Mouse (Mus musculus) hindbrain, postnatal 0 days (tissue): ENCODE results near the gene Nkx2-1. TPM values are rescaled to one million over a fixed set of nuclear protein-coding genes. Genes with fewer than 3 reads are reported as not detected.

Experiments
- ATAC-seq: fragments of 200-750 bp; cut with Nextera tagmentation; 2 replicates; pipeline ENCODE4 v1.8.0; 2017; ENCODE audit warnings: mild to moderate bottlenecking, moderate TSS enrichment, moderate library complexity
- DNase-seq: peaks from one replicate; pipeline ENCODE4 v3.0.0-alpha.2; 2015; ENCODE audit warnings: low spot score
- H3K27ac ChIP-seq: fragments of 300-500 bp; sonication (generic); 2 replicates; pipeline ENCODE4 v1.5.1; 2014; ENCODE audit warnings: mild to moderate bottlenecking
- H3K27me3 ChIP-seq: fragments of 300-500 bp; sonication (generic); 2 replicates; pipeline ENCODE4 v1.6.1; 2014; ENCODE audit warnings: low read length, mixed read lengths; ENCODE audit not compliant: insufficient read depth
- H3K36me3 ChIP-seq: fragments of 300-500 bp; sonication (generic); 2 replicates; pipeline ENCODE4 v1.6.1; 2014; ENCODE audit warnings: low read length, mixed read lengths; ENCODE audit not compliant: insufficient read depth
- H3K4me1 ChIP-seq: fragments of 300-500 bp; sonication (generic); 2 replicates; pipeline ENCODE4 v1.6.1; 2014; ENCODE audit warnings: antibody characterized with exemption, low read length, mixed read lengths; ENCODE audit not compliant: insufficient read depth
- H3K4me2 ChIP-seq: fragments of 300-500 bp; sonication (generic); 2 replicates; pipeline ENCODE4 v1.6.1; 2014; ENCODE audit warnings: low read depth, mild to moderate bottlenecking, low read length, moderate library complexity, mixed read lengths
- H3K4me3 ChIP-seq: fragments of 300-500 bp; sonication (generic); 2 replicates; pipeline ENCODE4 v1.5.1; 2014; ENCODE audit warnings: low read length
- H3K9ac ChIP-seq: fragments of 300-500 bp; sonication (generic); replicated peaks from 2 replicates; pipeline ENCODE4 v1.6.1; 2014; ENCODE audit warnings: mild to moderate bottlenecking, low read length, moderate library complexity, mixed read lengths
- H3K9me3 ChIP-seq: fragments of 300-500 bp; sonication (generic); 2 replicates; pipeline ENCODE4 v1.6.1; 2016; ENCODE audit warnings: low read length, mixed read lengths
- CTCF ChIP-seq: IDR thresholded peaks from 2 replicates; pipeline ENCODE4 v1.5.1; 2016; ENCODE audit warnings: antibody characterized with exemption, control low read depth, low read depth
- WGBS: fragments of 180-500 bp; shearing (Covaris S2); extraction: QIAGEN DNeasy Blood & Tissue Kit; methylation state at CpG from one replicate; pipeline ENCODE4 v1.1.7; 2014; 5-methylcytosine and 5-hydroxymethylcytosine counted together
- polyA plus RNA-seq: library from polyadenylated mRNA; unstranded; fragments of >200 nt; fragmentation: Nextera tagmentation; extraction: Ambion mirVana; gene quantifications from 2 replicates; pipeline ENCODE4 v1.2.1, GENCODE M21; 2015
- total RNA-seq: library from RNA; depleted of rRNA; stranded (reverse); fragments of >200 nt; gene quantifications from 2 replicates; pipeline ENCODE4 v1.2.3, GENCODE M21; 2014

The Nkx2-1 gene
- total and polyA plus RNA-seq, 2 experiments from 2014 or later, result 0.42 TPM; not detected in 1

DNA sequence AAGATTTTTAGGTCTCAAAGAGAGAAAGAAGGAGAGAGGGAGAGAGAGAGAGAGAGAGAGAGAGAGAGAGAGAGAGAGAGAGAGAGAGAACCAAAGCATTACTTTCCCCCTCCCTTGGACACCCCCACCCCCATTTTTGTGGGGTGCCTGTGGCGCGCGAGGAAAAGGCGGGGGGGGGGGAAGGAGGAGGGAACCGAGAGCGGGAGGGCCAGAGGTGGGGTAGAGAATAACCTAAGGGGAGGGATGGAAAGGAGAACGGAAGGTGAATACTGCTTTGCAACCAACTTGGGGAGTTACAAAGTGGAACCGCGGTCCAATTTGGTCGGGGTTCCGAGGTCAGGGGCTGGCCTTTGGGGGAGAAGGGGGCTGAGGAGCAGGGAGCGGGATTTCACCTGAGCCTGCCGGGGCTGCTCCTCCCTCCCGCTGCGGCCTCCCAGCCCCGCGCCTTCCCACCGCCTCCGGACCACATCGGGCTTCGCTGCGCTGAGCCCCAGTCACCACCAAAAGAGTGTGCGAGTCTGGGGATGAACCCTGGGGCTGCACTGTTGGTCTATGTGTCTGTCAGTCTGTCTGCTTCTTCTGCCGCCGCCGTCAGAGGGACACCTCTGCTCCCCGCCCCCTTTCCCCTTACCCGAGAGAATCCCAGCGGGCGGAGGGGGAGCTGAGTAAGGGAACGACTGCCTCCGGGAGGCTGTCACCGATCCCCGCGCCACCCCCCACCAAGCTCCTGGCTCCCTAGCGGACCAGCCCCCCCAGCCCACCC lies 1.1 kb downstream of the Nkx2-1 start:
- ATAC-seq (peak; percentile 27; the same call in 1 of the 2 replicates), DNase-seq (no peak)
- 2% methylated on average over 29 of the region's 36 CpGs for WGBS
- no peaks in the 10 kb centered on the region for H3K4me1 ChIP-seq
- H3K9ac ChIP-seq, result no peak overlapping the region
- no peak overlapping the region for H3K4me2 ChIP-seq
- H3K27me3 ChIP-seq, result peaks cover 92% of the 10 kb centered on the region
- TF ChIP-seq CTCF, result no peak
- no peaks in the 10 kb centered on the region for H3K36me3 ChIP-seq
- H3K27ac ChIP-seq, result no peak overlapping the region
- H3K4me3 ChIP-seq, result no peak overlapping the region
- H3K9me3 ChIP-seq, result no peaks in the 10 kb centered on the region

DNA sequence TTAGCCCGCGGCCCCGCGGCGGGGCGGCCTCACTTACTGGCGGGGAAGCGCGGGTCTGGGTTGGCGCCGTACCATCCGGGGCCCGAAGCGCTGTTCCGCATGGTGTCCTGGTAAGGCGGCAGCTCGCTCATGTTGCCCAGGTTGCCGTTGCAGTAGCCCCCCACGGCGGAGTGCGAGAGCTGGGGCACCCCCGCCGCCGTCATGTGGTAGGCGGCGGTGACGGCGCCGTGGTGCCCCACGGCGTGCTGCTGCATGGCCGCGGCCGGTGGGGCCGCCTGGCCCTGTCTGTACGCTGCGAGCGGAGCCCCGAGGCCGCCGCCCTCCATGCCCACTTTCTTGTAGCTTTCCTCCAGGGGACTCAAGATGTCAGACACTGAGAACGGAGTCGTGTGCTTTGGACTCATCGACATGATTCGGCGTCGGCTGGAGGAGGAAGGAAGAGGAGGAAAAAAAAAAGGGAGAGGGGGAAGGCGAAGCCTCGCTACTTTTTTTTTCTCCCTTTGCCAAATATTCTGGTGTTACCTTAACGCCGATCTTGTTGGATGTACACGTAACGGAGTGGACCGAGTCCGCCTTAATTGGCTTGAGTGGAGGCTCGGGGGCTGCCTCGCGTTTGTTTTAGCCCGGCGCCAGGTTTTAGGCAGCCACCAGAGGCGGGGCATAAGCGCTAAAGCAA lies 1.9 kb downstream of the Nkx2-1 start:
- Histone ChIP-seq H3K27me3 (peaks cover 92% of the 10 kb centered on the region), H3K9me3 (no peaks in the 10 kb centered on the region), H3K36me3 (no peaks in the 10 kb centered on the region), H3K4me1 (no peaks in the 10 kb centered on the region), H3K4me2 (peak overlapping the region; percentile 19; the same call in 1 of the 2 replicates), H3K4me3 (peak overlapping the region; percentile 19), H3K27ac (no peak overlapping the region), H3K9ac (no peak overlapping the region)
- no peak for DNase-seq
- 1% methylated on average over 62 of the region's 62 CpGs for WGBS
- ATAC-seq, result no peak
- no peak for TF ChIP-seq CTCF

DNA sequence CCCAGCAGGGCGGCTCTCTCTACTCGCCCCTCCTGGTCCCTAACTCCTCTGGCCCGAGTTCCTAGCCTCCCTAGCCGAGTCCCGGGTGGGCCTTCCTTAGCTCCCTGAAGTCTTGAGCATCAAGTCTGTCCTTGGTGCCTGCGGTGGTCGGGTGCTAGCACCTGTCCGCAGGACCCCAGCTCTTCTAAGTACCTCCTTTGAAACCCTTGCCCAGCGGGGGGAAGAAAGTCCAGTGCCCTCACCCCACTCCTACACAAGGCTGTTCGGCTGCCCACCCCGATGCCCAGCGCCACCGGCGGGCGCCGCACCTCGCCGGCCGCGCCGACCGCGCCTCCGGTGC lies 2.4 kb downstream of the Nkx2-1 start:
- no peaks in the 10 kb centered on the region for H3K9me3 ChIP-seq
- no peak for TF ChIP-seq CTCF
- 3% methylated on average over 24 of the region's 24 CpGs for WGBS
- H3K27ac ChIP-seq, result no peak overlapping the region
- peak overlapping the region; percentile 19 for H3K4me3 ChIP-seq
- no peaks in the 10 kb centered on the region for H3K36me3 ChIP-seq
- peaks cover 92% of the 10 kb centered on the region for H3K27me3 ChIP-seq
- no peaks in the 10 kb centered on the region for H3K4me1 ChIP-seq
- DNase-seq (no peak), ATAC-seq (no peak)
- peak overlapping the region; percentile 19; the same call in 1 of the 2 replicates for H3K4me2 ChIP-seq
- H3K9ac ChIP-seq, result no peak overlapping the region

- Histone ChIP-seq H3K4me1 (no peaks in the 10 kb centered on the region), H3K27ac (no peak overlapping the region), H3K9ac (no peak overlapping the region), H3K4me2 (no peak overlapping the region), H3K4me3 (0 out of 2 replicates have a peak overlapping the region, but pooled peaks have one; percentile 14), H3K27me3 (peaks cover 91% of the 10 kb centered on the region), H3K9me3 (no peaks in the 10 kb centered on the region), H3K36me3 (no peaks in the 10 kb centered on the region)
- ATAC-seq, result no peak
- TF ChIP-seq CTCF, result no peak
- WGBS, result 2% methylated on average over 53 of the region's 54 CpGs
- no peak for DNase-seq
Observed at GRCm38 (mm10) chr12:56533501-56534310, 3.0 kb downstream of the Nkx2-1 start.

DNA sequence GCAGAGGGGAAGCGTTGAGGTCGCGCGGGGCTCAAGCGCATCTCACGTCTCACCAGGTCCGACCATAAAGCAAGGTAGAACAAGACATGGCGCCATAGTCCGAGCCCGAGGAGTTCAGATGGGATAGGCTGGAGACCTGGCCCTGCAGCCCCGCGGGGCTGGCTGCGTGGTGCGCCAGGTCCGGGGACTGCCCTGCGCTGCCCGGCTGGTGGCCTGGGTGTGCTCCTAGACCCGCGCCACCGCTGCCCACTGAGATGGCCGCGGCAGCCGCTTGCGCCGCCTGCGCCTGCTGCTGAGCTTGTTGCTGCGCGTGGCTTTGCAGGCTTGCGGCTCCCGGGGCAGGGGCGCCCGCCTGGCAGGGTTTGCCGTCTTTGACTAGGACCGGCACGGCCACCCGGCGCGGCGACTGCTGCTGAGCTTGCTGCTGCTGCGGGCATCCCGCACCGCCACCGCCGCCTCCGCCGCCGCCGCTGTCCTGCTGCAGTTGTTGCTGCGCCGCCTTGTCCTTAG lies 3.7 kb downstream of the Nkx2-1 start:
- Histone ChIP-seq H3K4me3 (peak overlapping the region; percentile 14), H3K9me3 (no peaks in the 10 kb centered on the region), H3K4me2 (0 out of 2 replicates have a peak overlapping the region, but pooled peaks have one; percentile 18), H3K9ac (no peak overlapping the region), H3K27ac (no peak overlapping the region), H3K4me1 (no peaks in the 10 kb centered on the region), H3K36me3 (no peaks in the 10 kb centered on the region), H3K27me3 (peaks cover 91% of the 10 kb centered on the region)
- DNase-seq, result no peak
- TF ChIP-seq CTCF, result no peak
- under 1% methylated on average over 50 of the region's 50 CpGs for WGBS
- no peak for ATAC-seq

DNA sequence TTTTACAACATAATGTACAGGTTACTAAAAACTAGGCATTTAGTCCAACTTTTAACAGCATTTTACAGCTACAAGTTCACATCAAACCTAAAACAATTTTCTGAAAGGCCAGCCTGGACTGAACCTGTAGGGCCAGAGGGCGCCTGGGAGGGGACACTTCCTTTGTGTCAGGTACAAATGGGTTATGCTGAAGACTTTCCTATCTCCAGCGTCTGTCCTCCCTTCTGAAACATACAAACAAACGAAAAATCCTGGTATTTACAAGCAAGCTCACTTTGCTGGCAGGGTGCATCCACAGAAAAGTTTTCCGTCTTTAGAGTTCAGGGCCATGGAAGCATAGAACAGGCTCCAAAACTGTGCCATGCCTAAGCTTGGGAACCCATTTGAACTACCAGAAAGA lies 4.6 kb downstream of the Nkx2-1 start:
- H3K4me1 ChIP-seq, result no peaks in the 10 kb centered on the region
- no peak overlapping the region for H3K27ac ChIP-seq
- WGBS, result under 1% methylated on average over 4 of the region's 4 CpGs
- no peak overlapping the region for H3K4me2 ChIP-seq
- H3K9me3 ChIP-seq, result no peaks in the 10 kb centered on the region
- DNase-seq, result no peak
- no peak overlapping the region for H3K4me3 ChIP-seq
- ATAC-seq, result no peak
- H3K27me3 ChIP-seq, result peaks cover 90% of the 10 kb centered on the region
- no peak for TF ChIP-seq CTCF
- H3K36me3 ChIP-seq, result no peaks in the 10 kb centered on the region
- H3K9ac ChIP-seq, result no peak overlapping the region
